Mouse (Mus musculus) megakaryocyte, embryonic 14.5 days (primary cell): ENCODE measurements around the gene Dennd1c. TPM values are rescaled to one million over a fixed set of nuclear protein-coding genes. Genes with fewer than 3 reads are reported as not detected.

ENCODE experiments used
- H3K27me3 ChIP-seq: replicated peaks from 2 replicates; pipeline ENCODE3; 2012; ENCODE audit warnings: inconsistent platforms
- H3K36me3 ChIP-seq: replicated peaks from 2 replicates; pipeline ENCODE3; 2012; ENCODE audit warnings: low read length, inconsistent platforms, mixed read lengths
- H3K4me1 ChIP-seq: 2 replicates; pipeline ENCODE4 v1.6.1; 2012; ENCODE audit warnings: inconsistent platforms
- H3K4me3 ChIP-seq: replicated peaks from 2 replicates; pipeline ENCODE3; 2012; ENCODE audit warnings: moderate library complexity, mild to moderate bottlenecking, inconsistent platforms
- H3K9me3 ChIP-seq: 2 replicates; pipeline ENCODE4 v1.6.1; 2012; ENCODE audit warnings: inconsistent platforms
- FLI1 ChIP-seq: IDR thresholded peaks from 2 replicates; pipeline ENCODE4 v1.6.1; 2012; ENCODE audit warnings: low read length, inconsistent platforms, mixed read lengths
- GATA1 ChIP-seq: IDR thresholded peaks from 3 replicates; pipeline ENCODE4 v1.6.1; 2012; ENCODE audit warnings: mixed read lengths, low read length, inconsistent platforms, borderline replicate concordance
- polyA plus RNA-seq: library from polyadenylated mRNA; stranded (reverse); fragments of >175 nt; gene quantifications from 2 replicates; pipeline ENCODE4 v1.2.3, GENCODE M21; 2012; ENCODE audit warnings: low replicate concordance; ENCODE audit not compliant: insufficient read depth

The Dennd1c gene
- polyA plus RNA-seq, 1 experiment = 31.6 TPM

DNA sequence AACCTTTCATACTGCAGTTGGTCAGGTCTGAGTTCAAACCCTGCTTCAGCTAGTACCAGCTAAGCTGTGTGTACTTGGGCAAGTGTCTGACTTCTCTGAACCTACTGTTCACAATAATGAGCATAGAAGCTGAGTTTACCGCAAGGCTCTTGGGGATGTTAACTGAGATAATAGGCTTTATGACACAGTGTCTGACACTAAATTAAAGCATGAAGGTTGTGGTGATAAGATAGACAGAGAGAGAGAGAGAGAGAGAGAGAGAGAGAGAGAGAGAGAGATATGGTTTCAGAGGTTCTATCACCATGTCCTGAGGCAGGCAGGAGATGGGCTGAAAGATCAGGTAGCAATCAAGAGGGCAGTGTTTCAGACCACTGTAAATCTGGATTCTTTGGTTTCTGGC lies 31.7 kb upstream of the Dennd1c start:
- Histone ChIP-seq H3K4me3 (no peak overlapping the region), H3K27me3 (peaks cover 11% of the 10 kb centered on the region), H3K36me3 (peaks cover 25% of the 10 kb centered on the region), H3K9me3 (no peaks in the 10 kb centered on the region), H3K4me1 (peaks cover 41% of the 10 kb centered on the region)
- TF ChIP-seq GATA1 (no peak), FLI1 (no peak)

DNA sequence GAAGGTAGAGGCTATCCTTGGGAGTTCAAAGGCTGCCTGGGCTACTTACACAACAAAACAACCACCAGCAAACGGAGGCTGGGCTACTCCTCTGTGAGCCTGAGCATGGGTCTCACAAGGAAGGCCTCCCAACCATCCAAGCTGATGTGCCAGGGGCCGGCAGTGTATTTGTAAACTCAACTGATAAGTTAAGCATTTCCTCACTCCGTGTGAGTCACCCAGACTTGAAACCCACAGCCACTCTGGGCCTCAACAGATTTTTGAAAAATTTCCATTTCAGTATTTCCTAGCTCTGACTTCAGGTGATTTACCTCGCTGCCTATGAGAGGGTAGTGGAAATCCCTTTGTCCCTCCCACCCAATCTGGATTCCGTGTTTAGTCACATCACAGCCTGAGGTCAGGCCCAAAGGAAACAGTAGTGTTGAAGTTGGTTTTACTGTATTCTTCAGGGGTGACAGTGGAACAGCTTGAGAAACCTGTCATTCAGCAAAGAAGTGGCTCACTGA lies 30.4 kb upstream of the Dennd1c start:
- peaks cover 4% of the 10 kb centered on the region for H3K27me3 ChIP-seq
- peaks cover 51% of the 10 kb centered on the region for H3K4me1 ChIP-seq
- peaks cover 25% of the 10 kb centered on the region for H3K36me3 ChIP-seq
- H3K4me3 ChIP-seq = no peak overlapping the region
- no peak for TF ChIP-seq FLI1
- TF ChIP-seq GATA1 = no peak
- no peaks in the 10 kb centered on the region for H3K9me3 ChIP-seq

DNA sequence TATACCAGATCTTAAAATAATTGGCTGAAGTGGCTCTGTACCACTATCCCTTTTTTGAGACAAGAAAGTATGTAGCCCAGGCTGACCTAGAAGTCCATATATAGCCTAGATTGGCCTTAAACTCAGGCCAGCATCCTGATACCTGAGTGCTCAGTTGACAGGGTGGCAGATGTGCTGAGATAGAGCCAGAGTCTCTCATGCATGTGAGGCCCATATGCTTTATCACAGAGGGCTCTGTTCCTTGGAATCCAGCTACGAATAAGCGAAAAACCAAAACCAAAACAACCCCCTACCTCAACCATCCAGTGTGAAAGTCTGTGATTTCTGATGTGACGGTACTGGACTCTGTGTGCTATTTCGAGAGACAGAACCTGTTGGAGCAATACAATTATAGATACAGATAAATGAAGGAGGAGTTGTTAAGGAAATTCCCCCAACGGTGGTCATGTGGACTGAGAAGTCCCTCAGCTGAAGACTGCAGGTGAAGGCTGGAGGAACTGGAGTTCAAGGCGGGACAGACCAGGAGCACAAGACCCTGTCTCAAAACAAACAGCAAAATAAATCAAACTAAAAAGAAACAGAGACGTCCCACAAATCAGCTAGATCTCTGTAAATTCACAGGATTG lies 29.8 kb upstream of the Dennd1c start:
- Histone ChIP-seq H3K4me1 (peaks cover 57% of the 10 kb centered on the region), H3K4me3 (peak overlapping the region; percentile 14), H3K27me3 (peaks cover 3% of the 10 kb centered on the region), H3K36me3 (peaks cover 27% of the 10 kb centered on the region), H3K9me3 (no peaks in the 10 kb centered on the region)
- no peak for TF ChIP-seq GATA1
- TF ChIP-seq FLI1 = no peak

DNA sequence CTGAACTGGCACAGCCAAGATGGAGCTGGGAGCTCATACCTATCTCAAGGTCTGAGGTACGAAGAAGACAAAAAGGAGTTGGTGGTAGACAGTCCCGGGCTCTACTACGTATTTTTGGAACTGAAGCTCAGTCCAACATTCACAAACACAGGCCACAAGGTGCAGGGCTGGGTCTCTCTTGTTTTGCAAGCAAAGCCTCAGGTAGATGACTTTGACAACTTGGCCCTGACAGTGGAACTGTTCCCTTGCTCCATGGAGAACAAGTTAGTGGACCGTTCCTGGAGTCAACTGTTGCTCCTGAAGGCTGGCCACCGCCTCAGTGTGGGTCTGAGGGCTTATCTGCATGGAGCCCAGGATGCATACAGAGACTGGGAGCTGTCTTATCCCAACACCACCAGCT lies 28.8 kb upstream of the Dennd1c start:
- Histone ChIP-seq H3K4me3 (peak overlapping the region; percentile 100), H3K9me3 (no peaks in the 10 kb centered on the region), H3K27me3 (no peaks in the 10 kb centered on the region), H3K4me1 (peaks cover 68% of the 10 kb centered on the region), H3K36me3 (peaks cover 37% of the 10 kb centered on the region)
- TF ChIP-seq FLI1 (no peak), GATA1 (no peak)

DNA sequence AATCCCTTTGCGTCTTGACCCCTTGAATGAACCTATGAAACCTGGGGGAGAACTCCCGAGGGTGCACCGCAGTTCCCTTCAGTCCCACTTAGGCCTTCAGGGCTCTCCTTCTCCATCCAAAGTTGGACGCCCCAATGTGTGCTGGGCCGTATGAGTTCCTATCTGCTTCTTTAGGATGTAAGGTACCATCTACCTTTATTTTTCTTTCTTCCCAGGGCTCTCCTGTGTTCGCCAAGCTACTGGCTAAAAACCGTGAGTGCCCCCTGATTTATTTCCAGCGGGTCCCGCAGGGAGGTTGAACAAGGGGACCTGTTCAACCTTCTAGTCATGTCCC lies 27.7 kb upstream of the Dennd1c start:
- no peaks in the 10 kb centered on the region for H3K27me3 ChIP-seq
- H3K9me3 ChIP-seq = no peaks in the 10 kb centered on the region
- H3K4me3 ChIP-seq = peak overlapping the region; percentile 100
- peaks cover 47% of the 10 kb centered on the region for H3K36me3 ChIP-seq
- H3K4me1 ChIP-seq = peaks cover 76% of the 10 kb centered on the region
- TF ChIP-seq FLI1 = no peak
- no peak for TF ChIP-seq GATA1

DNA sequence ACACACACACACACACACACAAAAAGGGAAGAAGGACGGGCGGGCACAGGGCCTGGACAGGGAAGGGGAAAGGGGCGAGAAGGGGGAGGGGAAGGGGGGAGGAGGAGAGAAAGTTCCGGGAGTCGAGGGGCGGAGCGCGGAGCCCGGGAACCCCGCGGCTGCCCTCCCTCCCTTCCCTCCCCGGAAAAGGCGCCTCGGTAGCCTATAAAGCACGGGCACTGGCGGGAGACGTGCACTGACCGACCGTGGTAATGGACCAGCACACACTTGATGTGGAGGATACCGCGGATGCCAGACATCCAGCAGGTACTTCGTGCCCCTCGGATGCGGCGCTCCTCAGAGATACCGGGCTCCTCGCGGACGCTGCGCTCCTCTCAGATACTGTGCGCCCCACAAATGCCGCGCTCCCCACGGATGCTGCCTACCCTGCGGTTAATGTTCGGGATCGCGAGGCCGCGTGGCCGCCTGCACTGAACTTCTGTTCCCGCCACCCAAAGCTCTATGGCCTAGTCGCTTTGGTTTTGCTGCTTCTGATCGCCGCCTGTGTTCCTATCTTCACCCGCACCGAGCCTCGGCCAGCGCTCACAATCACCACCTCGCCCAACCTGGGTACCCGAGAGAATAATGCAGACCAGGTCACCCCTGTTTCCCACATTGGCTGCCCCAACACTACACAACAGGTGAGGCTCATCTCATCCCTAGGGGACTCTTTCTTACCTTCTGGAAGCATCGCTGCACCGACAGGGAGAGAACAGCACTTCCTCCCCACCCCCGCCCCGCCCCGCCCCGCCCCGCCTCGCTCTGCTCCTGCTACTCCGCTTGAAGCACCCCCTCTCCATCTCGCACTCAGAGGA lies 27.1 kb upstream of the Dennd1c start, which contains the start of gene Tnfsf9:
Gene Tnfsf9, plus strand, starts transcription at position 145 of the 854 bp plus-strand sequence.
- Histone ChIP-seq H3K4me3 (peak within 1 kb of the TSS; percentile 100), H3K4me1 (peaks cover 79% of the 10 kb centered on the region), H3K36me3 (peaks cover 51% of the 10 kb centered on the region), H3K27me3 (no peaks in the 10 kb centered on the region), H3K9me3 (no peaks in the 10 kb centered on the region)
- no peak for TF ChIP-seq GATA1
- TF ChIP-seq FLI1 = no peak

DNA sequence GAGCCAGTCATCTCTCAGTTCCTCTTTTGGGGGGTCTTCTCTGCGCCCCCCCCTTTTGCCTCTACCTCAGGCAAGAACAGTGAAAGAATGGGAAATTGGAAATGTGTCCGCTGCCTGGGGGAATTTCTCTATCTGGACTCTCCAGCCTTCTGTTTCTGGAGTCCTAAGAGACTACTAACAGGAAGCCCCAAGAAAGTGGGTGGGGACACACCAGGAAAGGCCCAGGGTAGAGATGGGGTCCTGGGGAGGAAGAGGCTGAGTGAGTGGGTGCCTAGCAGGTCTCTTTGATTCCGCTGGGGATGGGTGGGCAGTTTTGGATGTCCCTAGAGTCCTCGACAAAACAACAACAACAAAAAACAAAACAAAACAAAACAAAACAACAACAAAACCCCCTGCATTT lies 26.2 kb upstream of the Dennd1c start:
- peaks cover 84% of the 10 kb centered on the region for H3K4me1 ChIP-seq
- H3K27me3 ChIP-seq = no peaks in the 10 kb centered on the region
- peak overlapping the region; percentile 100 for H3K4me3 ChIP-seq
- TF ChIP-seq GATA1 (no peak), FLI1 (no peak)
- H3K36me3 ChIP-seq = peaks cover 61% of the 10 kb centered on the region
- H3K9me3 ChIP-seq = no peaks in the 10 kb centered on the region

DNA sequence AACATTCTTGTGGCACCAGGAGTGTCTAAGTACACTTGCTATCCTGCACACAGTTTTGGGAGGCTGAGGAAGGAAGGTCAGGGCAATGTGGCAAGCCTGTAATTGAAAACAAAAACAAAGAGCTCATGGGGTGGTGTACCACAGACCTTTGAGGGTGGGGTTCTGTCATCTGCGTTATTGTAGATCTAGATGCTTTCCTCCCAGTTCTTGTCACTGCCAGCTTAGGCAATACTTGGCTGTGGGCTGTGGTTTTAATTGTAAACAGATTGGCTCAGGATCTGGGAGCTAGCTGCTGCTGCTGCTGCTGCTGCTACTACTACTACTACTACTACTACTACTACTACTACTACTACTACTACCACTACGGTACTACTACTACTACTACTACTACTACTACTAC lies 24.0 kb upstream of the Dennd1c start:
- TF ChIP-seq FLI1 (no peak), GATA1 (no peak)

DNA sequence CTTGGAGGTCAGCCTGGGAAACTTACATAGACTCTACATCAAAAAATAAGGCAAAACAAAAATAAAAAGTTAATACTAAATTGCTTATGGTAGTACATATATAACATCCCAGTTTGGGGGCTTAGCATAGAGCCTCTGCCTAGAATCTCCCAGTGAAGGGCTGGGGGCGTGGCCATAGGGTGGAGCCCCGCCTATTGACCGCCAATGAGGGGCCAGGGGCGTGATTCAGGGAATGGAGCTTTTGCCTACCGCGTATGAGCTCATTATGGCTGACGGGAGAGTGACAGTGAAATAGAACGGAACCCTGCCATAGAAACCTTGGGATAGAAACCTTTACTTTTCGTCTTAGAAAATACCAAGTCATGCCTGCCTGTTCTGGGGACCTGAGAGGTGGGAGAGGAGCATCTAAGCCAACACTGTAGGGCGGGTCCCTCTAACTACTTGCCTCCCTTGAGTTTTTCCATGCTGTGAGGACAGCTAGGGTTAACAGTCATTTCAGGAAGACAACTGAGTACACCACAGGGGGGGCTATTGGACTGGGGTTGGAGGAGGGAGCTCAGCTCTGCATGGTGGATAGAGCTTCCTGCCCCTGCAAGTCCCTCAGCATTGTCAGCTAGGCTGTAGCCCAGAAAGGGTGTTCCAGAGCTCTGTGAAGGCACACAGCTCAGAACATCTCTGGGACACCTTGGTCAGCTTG lies 21.5 kb upstream of the Dennd1c start:
- no peaks in the 10 kb centered on the region for H3K27me3 ChIP-seq
- H3K9me3 ChIP-seq = no peaks in the 10 kb centered on the region
- H3K36me3 ChIP-seq = peaks cover 54% of the 10 kb centered on the region
- peaks cover 88% of the 10 kb centered on the region for H3K4me1 ChIP-seq
- H3K4me3 ChIP-seq = peak overlapping the region; percentile 29
- no peak; the same call in 1 of the 2 replicates for TF ChIP-seq FLI1
- no peak for TF ChIP-seq GATA1

More for the DNA sequence above, 24.0 kb upstream of the Dennd1c start:
- Histone ChIP-seq H3K36me3 (peaks cover 66% of the 10 kb centered on the region), H3K9me3 (no peaks in the 10 kb centered on the region), H3K27me3 (no peaks in the 10 kb centered on the region), H3K4me3 (no peak overlapping the region), H3K4me1 (peaks cover 89% of the 10 kb centered on the region)
